Mouse (Mus musculus): ENCODE data around the gene Cluh.

DNA sequence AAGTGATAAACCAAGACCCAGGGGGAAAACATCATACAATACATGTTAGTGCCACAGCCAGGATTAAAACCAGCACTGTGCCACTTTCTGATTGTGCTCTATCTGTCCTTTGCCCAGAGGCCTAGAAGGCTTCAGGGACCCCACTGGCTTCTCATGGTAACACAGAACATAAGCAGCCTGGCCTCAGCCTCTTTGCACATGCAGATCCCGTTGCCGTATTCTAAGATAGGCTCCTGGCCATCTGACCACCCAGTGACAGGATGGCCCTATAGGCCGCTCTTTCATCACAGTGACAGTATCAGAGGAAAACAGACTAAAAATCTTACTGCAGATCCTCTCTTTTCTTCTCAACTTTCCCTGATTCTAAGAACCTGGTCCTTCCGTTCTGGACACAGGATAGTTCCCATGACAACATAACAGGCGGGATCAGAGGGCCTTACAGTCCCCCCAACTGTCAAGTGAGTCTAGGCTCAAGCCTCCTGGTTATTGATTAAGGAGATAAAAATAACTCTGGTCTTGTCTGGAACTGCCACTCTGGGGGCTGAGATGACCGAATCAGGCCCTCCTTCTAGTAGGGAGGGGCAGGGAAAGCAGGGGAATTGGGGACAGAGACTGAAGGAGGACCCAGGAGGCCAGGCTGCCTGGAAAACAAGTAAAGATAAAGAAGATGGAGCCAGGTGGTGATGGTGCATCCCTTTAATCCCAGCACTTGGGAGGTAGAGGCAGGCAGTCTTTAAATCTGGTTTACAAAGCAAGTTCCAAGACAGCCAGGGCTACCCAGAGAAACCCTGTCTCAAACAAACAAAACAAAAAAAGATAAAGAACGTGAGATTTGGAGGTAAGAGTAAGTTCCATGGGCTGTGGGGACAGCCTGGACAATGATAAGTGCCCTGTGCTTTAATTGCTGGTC lies 17.2 kb upstream of the Cluh start:
- TF ChIP-seq CTCF (IDR thresholded peaks at IDR 0.05; ENCODE audit: borderline replicate concordance, insufficient read depth, low read depth, low read length): no peak
- no peak for TF ChIP-seq POLR2A (IDR thresholded peaks at IDR 0.05; ENCODE audit: borderline replicate concordance, insufficient read depth, low read length)
